Mouse (Mus musculus): ENCODE results near the gene Sox15.

Sox15 gene

GRCm38 (mm10) chr11:69680136-69680855 is 25.2 kb downstream of the Sox15 start:
- no peak for DNase-seq (ENCODE audit: low spot score)

GRCm38 (mm10) chr11:69681314-69682208 is 26.4 kb downstream of the Sox15 start, which contains the start of gene Senp3:
Gene Senp3 (minus strand): TSS chr11:69682084.
- peak; percentile 90 for DNase-seq (ENCODE audit: low spot score)

- no peak for DNase-seq (ENCODE audit: low spot score)
Measured at GRCm38 (mm10) chr11:69682209-69682839, 27.2 kb downstream of the Sox15 start.

GRCm38 (mm10) chr11:69682840-69683533 is 27.9 kb downstream of the Sox15 start:
- peak; percentile 90 for DNase-seq (ENCODE audit: low spot score)

- no peak for DNase-seq (ENCODE audit: low spot score)
Measured at GRCm38 (mm10) chr11:69683576-69683975, 28.5 kb downstream of the Sox15 start.

- DNase-seq (ENCODE audit: low spot score), result no peak
Measured at GRCm38 (mm10) chr11:69684128-69684745, 29.1 kb downstream of the Sox15 start.

GRCm38 (mm10) chr11:69684936-69685335 is 29.8 kb downstream of the Sox15 start:
- no peak for DNase-seq (ENCODE audit: low spot score)

GRCm38 (mm10) chr11:69685526-69686148 is 30.5 kb downstream of the Sox15 start, which contains the start of gene Tnfsf13:
Gene Tnfsf13 (minus strand): TSS chr11:69685784.
- DNase-seq (ENCODE audit: low spot score), result no peak

- no peak for DNase-seq (ENCODE audit: low spot score)
Measured at GRCm38 (mm10) chr11:69686377-69686776, 31.3 kb downstream of the Sox15 start.

- no peak for DNase-seq (ENCODE audit: low spot score)
Measured at GRCm38 (mm10) chr11:69687061-69687460, 31.9 kb downstream of the Sox15 start.

GRCm38 (mm10) chr11:69689891-69690290 is 34.8 kb downstream of the Sox15 start:
- no peak for DNase-seq (ENCODE audit: low spot score)

GRCm38 (mm10) chr11:69692196-69692811 is 37.2 kb downstream of the Sox15 start:
- DNase-seq (ENCODE audit: low spot score), result no peak

- DNase-seq (ENCODE audit: low spot score), result no peak
Measured at GRCm38 (mm10) chr11:69692863-69693262, 37.7 kb downstream of the Sox15 start.

- DNase-seq (ENCODE audit: low spot score), result no peak
Measured at GRCm38 (mm10) chr11:69693421-69693965, 38.4 kb downstream of the Sox15 start.

- no peak for DNase-seq (ENCODE audit: low spot score)
Measured at GRCm38 (mm10) chr11:69695046-69695360, 39.9 kb downstream of the Sox15 start.

- DNase-seq (ENCODE audit: low spot score), result no peak
Measured at GRCm38 (mm10) chr11:69695361-69696181, 40.5 kb downstream of the Sox15 start, which contains the start of the genes Tnfsf12 and Tnfsfm13. Gene Tnfsf12 (minus strand): TSS chr11:69695849. Gene Tnfsfm13 (minus strand): TSS chr11:69696098.

GRCm38 (mm10) chr11:69697396-69697795 is 42.3 kb downstream of the Sox15 start:
- no peak for DNase-seq (ENCODE audit: low spot score)

- DNase-seq (ENCODE audit: low spot score), result no peak
Measured at GRCm38 (mm10) chr11:69698574-69698973, 43.5 kb downstream of the Sox15 start.

- DNase-seq (ENCODE audit: low spot score), result no peak
Measured at GRCm38 (mm10) chr11:69699595-69699994, 44.5 kb downstream of the Sox15 start.

Data from c-Kit-positive CD71-positive TER-119-positive erythroid progenitor cells, embryonic 14.5 days (primary cell).